Mouse (Mus musculus) liver, adult 2 months (tissue): ENCODE results near the gene Surf1. TPM values are rescaled to one million over a fixed set of nuclear protein-coding genes. Genes with fewer than 3 reads are reported as not detected.
"Not testable (repeated sequence)": the region's sequence is repeated elsewhere in the genome, so short reads cannot be mapped to it uniquely, and the experiment has no call there.

Experiments
- DNase-seq: peaks from one replicate; pipeline ENCODE4 v3.0.0-alpha.2; 2011; ENCODE audit warnings: low read depth, low spot score; ENCODE audit errors: extremely low read depth
- H3K27ac ChIP-seq: fragments of 200-500 bp; replicated peaks from 2 replicates; pipeline ENCODE4 v1.5.1; 2012; ENCODE audit warnings: low read depth, mild to moderate bottlenecking, control low read depth, inconsistent platforms, low read length; ENCODE audit not compliant: insufficient read depth
- H3K27me3 ChIP-seq: fragments of 200-500 bp; 2 replicates; pipeline ENCODE4 v1.6.1; 2012; ENCODE audit warnings: mild to moderate bottlenecking, moderate library complexity, low read length, inconsistent platforms; ENCODE audit not compliant: control insufficient read depth, insufficient read depth
- H3K36me3 ChIP-seq: fragments of 200-500 bp; 2 replicates; pipeline ENCODE4 v1.6.1; 2012; ENCODE audit warnings: low read length, inconsistent platforms; ENCODE audit not compliant: control insufficient read depth, insufficient read depth
- H3K4me1 ChIP-seq: fragments of 200-500 bp; 2 replicates; pipeline ENCODE4 v1.6.1; 2011; ENCODE audit warnings: low read length; ENCODE audit not compliant: control insufficient read depth, insufficient read depth
- H3K4me3 ChIP-seq: fragments of 200-500 bp; 2 replicates; pipeline ENCODE4 v1.5.1; 2011; ENCODE audit warnings: low read depth, mild to moderate bottlenecking, control low read depth, low read length, moderate library complexity; ENCODE audit not compliant: insufficient read depth
- H3K79me2 ChIP-seq: fragments of 200-500 bp; 2 replicates; pipeline ENCODE4 v1.6.1; 2012; ENCODE audit warnings: inconsistent platforms, mild to moderate bottlenecking, low read length, moderate library complexity; ENCODE audit not compliant: control insufficient read depth, insufficient read depth
- H3K9ac ChIP-seq: fragments of 200-500 bp; 2 replicates; pipeline ENCODE4 v1.6.1; 2012; ENCODE audit warnings: low read depth, mild to moderate bottlenecking, control low read depth, inconsistent platforms, low read length
- CTCF ChIP-seq: fragments of 200-500 bp; IDR thresholded peaks from 2 replicates; pipeline ENCODE4 v1.5.1; 2011; ENCODE audit warnings: low read depth, low read length, control low read depth
- POLR2A ChIP-seq: fragments of 200-500 bp; IDR thresholded peaks from 2 replicates; pipeline ENCODE4 v1.6.1; 2011; ENCODE audit warnings: low read length, control low read depth; ENCODE audit not compliant: insufficient read depth; ENCODE audit errors: extremely low read depth
- WGBS: fragments of 180-500 bp; shearing (Covaris S2); methylation state at CpG from one replicate; pipeline ENCODE4 v1.1.7; 2018; 5-methylcytosine and 5-hydroxymethylcytosine counted together
- polyA plus RNA-seq: library from polyadenylated mRNA; depleted of rRNA; stranded (reverse); fragments of >200 nt; gene quantifications from 2 replicates; pipeline ENCODE4 v1.2.3, GENCODE M21; 2012
- total RNA-seq: library from RNA; depleted of rRNA; stranded (reverse); fragments of >200 nt; gene quantifications from 2 replicates; pipeline ENCODE4 v1.2.3, GENCODE M21; 2014

Surf1 gene
- total and polyA plus RNA-seq, 2 experiments = 57.2 to 60.5 TPM

- DNase-seq = no peak
- H3K4me3 ChIP-seq = no peak overlapping the region
- H3K9ac ChIP-seq = no peak overlapping the region
- TF ChIP-seq POLR2A = no peak
- no peaks in the 10 kb centered on the region for H3K27me3 ChIP-seq
- H3K79me2 ChIP-seq = no peaks in the 10 kb centered on the region; the same call in 1 of the 2 replicates
- peaks cover 32% of the 10 kb centered on the region for H3K36me3 ChIP-seq
- H3K27ac ChIP-seq = no peak overlapping the region
- H3K4me1 ChIP-seq = peaks cover 14% of the 10 kb centered on the region
- WGBS = 24% methylated on average over 1 of the region's 1 CpGs
These were observed 15.6 kb downstream of the Surf1 start for GRCm38 (mm10) chr2:26900731-26901130.

DNA sequence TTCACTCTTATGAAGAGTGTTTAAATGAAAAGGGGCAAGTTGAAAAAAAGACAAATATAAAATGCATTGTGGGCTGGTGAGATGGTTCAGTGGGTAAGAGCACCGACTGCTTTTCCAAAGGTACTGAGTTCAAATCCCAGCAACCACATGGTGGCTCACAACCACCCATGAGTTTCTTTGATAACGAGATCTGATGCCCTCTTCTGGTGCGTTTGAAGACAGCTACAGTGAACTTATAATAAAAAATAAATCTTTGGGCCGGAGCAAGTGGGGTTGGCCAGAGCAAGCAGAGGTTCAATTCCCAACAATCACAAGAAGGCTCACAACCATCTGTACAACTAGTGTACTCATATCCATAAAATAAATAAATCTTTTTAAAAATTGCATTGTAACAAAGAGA, 20.4 kb downstream of the Surf1 start:
- TF ChIP-seq POLR2A = no peak
- TF ChIP-seq CTCF = no peak
- peaks cover 52% of the 10 kb centered on the region for H3K36me3 ChIP-seq

DNA sequence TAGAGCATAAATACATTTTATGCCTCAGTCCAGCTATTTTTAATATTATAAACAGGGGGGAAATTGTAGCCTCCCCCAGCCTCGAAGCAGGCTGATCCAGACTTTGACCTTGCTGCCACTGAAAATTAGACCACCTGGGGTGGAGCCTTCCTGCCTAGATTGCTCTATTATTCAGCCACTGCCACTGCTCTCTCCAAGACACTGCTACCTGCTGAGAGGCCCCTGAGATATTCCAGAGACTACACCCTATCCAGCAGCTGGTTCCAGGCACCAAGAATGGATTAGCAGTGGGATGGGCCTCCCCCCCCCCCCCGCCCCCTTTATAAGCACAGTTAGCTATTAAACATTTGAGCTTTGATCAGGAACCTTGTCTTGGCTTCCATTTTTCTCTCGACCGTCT, 30.2 kb downstream of the Surf1 start:
- H3K27me3 ChIP-seq, DNase-seq, H3K4me1 ChIP-seq, H3K79me2 ChIP-seq, H3K9ac ChIP-seq, H3K4me3 ChIP-seq, H3K27ac ChIP-seq: not testable (repeated sequence)
- WGBS = 84% methylated on average over 4 of the region's 4 CpGs
- H3K36me3 ChIP-seq = peaks cover 12% of the 10 kb centered on the region

More for the DNA sequence above, 20.4 kb downstream of the Surf1 start:
- 88% methylated on average over 4 of the region's 4 CpGs for WGBS
- H3K9ac ChIP-seq = no peak overlapping the region
- H3K79me2 ChIP-seq = no peaks in the 10 kb centered on the region
- H3K4me3 ChIP-seq = no peak overlapping the region
- H3K4me1 ChIP-seq = no peaks in the 10 kb centered on the region
- no peak for DNase-seq
- no peaks in the 10 kb centered on the region for H3K27me3 ChIP-seq
- no peak overlapping the region for H3K27ac ChIP-seq

GRCm38 (mm10) chr2:26885541-26885940, 30.8 kb downstream of the Surf1 start:
- 96% methylated on average over 2 of the region's 2 CpGs for WGBS
- H3K4me3 ChIP-seq, H3K9ac ChIP-seq, H3K79me2 ChIP-seq, H3K27me3 ChIP-seq, H3K36me3 ChIP-seq, DNase-seq, H3K4me1 ChIP-seq, H3K27ac ChIP-seq: not testable (repeated sequence)

- Histone ChIP-seq H3K79me2 (no peaks in the 10 kb centered on the region), H3K9ac (no peak overlapping the region), H3K27ac (no peak overlapping the region), H3K4me1 (no peaks in the 10 kb centered on the region), H3K27me3 (no peaks in the 10 kb centered on the region), H3K4me3 (no peak overlapping the region), H3K36me3 (no peaks in the 10 kb centered on the region)
- TF ChIP-seq CTCF (no peak), POLR2A (no peak)
- DNase-seq = no peak
These were observed 37.8 kb downstream of the Surf1 start for GRCm38 (mm10) chr2:26878571-26878970.

GRCm38 (mm10) chr2:26870666-26871065, 45.7 kb downstream of the Surf1 start:
- Histone ChIP-seq H3K9ac (no peak overlapping the region), H3K36me3 (no peaks in the 10 kb centered on the region), H3K27me3 (peaks cover 3% of the 10 kb centered on the region), H3K4me3 (no peak overlapping the region), H3K27ac (no peak overlapping the region), H3K4me1 (no peaks in the 10 kb centered on the region), H3K79me2 (no peaks in the 10 kb centered on the region)
- no peak for TF ChIP-seq POLR2A
- no peak for TF ChIP-seq CTCF
- 53% methylated on average over 6 of the region's 6 CpGs for WGBS
- no peak for DNase-seq
